Mouse (Mus musculus) erythroblast, embryonic 14.5 days (primary cell): ENCODE results near the gene Foxq1.

Experiments used
- GATA1 ChIP-seq: IDR thresholded peaks from 2 replicates; pipeline ENCODE4 v1.6.1; 2012; ENCODE audit warnings: low read length, inconsistent platforms, mixed read lengths
- TAL1 ChIP-seq: IDR thresholded peaks from 3 replicates; pipeline ENCODE4 v1.6.1; 2012; ENCODE audit warnings: low read length, inconsistent platforms, mixed read lengths

- TF ChIP-seq TAL1 (no peak), GATA1 (no peak)
These were observed 24.3 kb upstream of the Foxq1 start for GRCm38 (mm10) chr13:31531651-31532061.
